ENCODE assay signal across 9 mouse cellular contexts in the genomic region with DNA sequence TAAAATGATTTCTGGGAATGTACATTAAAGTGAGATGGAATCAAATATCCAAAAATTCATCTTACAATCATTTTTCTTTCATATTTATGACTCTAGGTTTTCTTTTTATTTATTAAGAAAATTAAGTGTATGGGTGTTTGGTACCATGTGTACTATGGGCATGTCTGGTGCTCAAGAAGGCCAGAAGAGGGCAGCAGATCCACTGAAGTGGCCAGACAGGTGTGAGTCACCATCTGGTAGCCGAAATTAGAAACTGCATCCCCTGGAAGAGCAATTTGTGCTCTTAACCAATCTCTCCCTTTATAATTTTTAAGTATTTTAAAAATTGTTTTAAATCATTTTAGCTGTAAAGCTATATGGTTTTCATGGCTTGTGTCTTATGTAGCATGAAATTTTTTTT. TPM values are rescaled to one million over a fixed set of nuclear protein-coding genes. Genes with fewer than 3 reads are reported as not detected.
DNase-seq lines count a peak whose midpoint lies in the region; TF ChIP-seq lines count a peak whose summit lies in the region.
"Had no signal": no experiment of that assay in that cellular context is flagged by ENCODE, and none has a peak within 500 bp of the region (broad histone marks: within the 10 kb centered on the region; RNA-seq: fewer than 3 reads in every experiment).

No protein-coding gene starts in this region.

- no peak overlapping the region for H3K4me3 ChIP-seq in gastrocnemius, adult 2 months
- H3K4me3 ChIP-seq: liver, embryonic 13.5 days had no signal

- peak; percentile 73 for TF ChIP-seq CTCF in gastrocnemius, adult 2 months (IDR thresholded peaks at IDR 0.05)

- H3K27ac ChIP-seq in gastrocnemius, adult 2 months = no peak overlapping the region
- H3K27ac ChIP-seq: liver, embryonic 13.5 days had no signal

- intact Hi-C loops in gastrocnemius, adult 2 months (cut with DNase I) = loop anchor here (1.0 kb wide), 1 partner anchor 67 kb away; no protein-coding TSS in a partner anchor
- intact Hi-C loops in gastrocnemius, postnatal 36 days (cut with DNase I) = loop anchor here (2.0 kb wide), 1 partner anchor 67 kb away; no protein-coding TSS in a partner anchor

- peak; percentile 27 for DNase-seq in gastrocnemius, adult 2 months
- DNase-seq in gastrocnemius, postnatal 36 days = no peak
- peak; percentile 3 to 4 for DNase-seq in spleen, postnatal 36 days (ENCODE audit: low spot score in 2 of 2)
- no peak for DNase-seq in spleen, postnatal 14 days (ENCODE audit: low spot score in 2 of 2)
- DNase-seq in brain, adult 2 months (ENCODE audit: low read depth, low spot score) = peak; percentile 75
- peak; percentile 41 for DNase-seq in kidney, postnatal 10 days
- DNase-seq in retina, embryonic 14.5 days (ENCODE audit: low spot score) = peak; percentile 38
- no peak for DNase-seq in yolk sac, embryonic 10.5 days (ENCODE audit: low spot score)
- DNase-seq: liver, embryonic 13.5 days had no signal

RNA-seq across cellular contexts. Expression of gene Prkx, which starts 54.7 kb away (rescaled TPM):
- 1 to 10 TPM; 5.8 to 7.4 TPM for total RNA-seq in gastrocnemius, adult 2 months (2021)
- 1 to 10 TPM; 4.9 to 5.4 TPM for total RNA-seq in gastrocnemius, postnatal 36 days (2021)

Comparison
In these comparisons a context has a peak if more than half of its experiments do, and no peak if none do; other contexts are left out.
1. DNase-seq: peak in gastrocnemius, adult 2 months (single experiment), spleen, postnatal 36 days (2 of 2), brain, adult 2 months (single experiment), kidney, postnatal 10 days (single experiment) and retina, embryonic 14.5 days (single experiment); none in gastrocnemius, postnatal 36 days (0 of 2), spleen, postnatal 14 days (0 of 2) and yolk sac, embryonic 10.5 days (single experiment).